Mouse (Mus musculus) MEL (cell line): Measurements from ENCODE around the gene Pidd1.

Source experiments
- MAZ ChIP-seq: IDR thresholded peaks from 2 replicates; pipeline ENCODE4 v1.6.1; 2012; ENCODE audit warnings: low read depth, mild to moderate bottlenecking, inconsistent platforms, low read length, improper control_type of control experiment
- SMC3 ChIP-seq: IDR thresholded peaks from 2 replicates; pipeline ENCODE4 v1.6.1; 2011; ENCODE audit warnings: low read depth, low read length, improper control_type of control experiment

- TF ChIP-seq SMC3 (no peak), MAZ (no peak)
Measured at GRCm38 (mm10) chr7:141394158-141394557, 49.7 kb downstream of the Pidd1 start.
